ENCODE assay signal across 20 mouse cellular contexts in the genomic region with DNA sequence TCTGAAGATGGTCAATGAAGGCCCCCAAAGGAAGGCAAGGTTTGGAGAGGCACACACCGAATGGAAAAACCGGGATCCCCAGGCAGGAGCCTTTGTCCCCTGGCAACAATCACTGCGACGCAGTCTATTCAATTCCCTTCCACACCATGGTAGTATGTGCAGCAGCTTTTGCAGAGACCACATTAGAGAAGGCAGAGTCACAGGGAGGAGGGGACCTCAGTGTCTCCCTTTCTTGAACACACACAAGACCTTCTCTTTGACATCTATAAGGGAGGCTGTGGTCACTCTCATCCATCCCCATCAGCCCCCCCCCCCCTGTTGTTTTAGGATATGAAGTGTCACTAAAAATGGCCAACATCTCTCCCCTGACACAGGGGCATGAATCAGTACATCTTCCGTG. TPM values are rescaled to one million over a fixed set of nuclear protein-coding genes. Genes with fewer than 3 reads are reported as not detected.
DNase-seq lines count a peak whose midpoint lies in the region; ATAC-seq and TF ChIP-seq lines count a peak whose summit lies in the region.
"Had no signal": no experiment of that assay in that cellular context is flagged by ENCODE, and none has a peak within 500 bp of the region (broad histone marks: within the 10 kb centered on the region; RNA-seq: fewer than 3 reads in every experiment).

No protein-coding gene starts in this region.

- 67% methylated on average over 5 of the region's 5 CpGs for WGBS in hindbrain, embryonic 10.5 days
- WGBS in hindbrain, postnatal 0 days = 33% methylated on average over 5 of the region's 5 CpGs
- 29% methylated on average over 5 of the region's 5 CpGs for WGBS in forebrain, embryonic 13.5 days
- WGBS in hindbrain, embryonic 14.5 days = 27% methylated on average over 5 of the region's 5 CpGs
- 49% methylated on average over 5 of the region's 5 CpGs for WGBS in midbrain, postnatal 0 days

- H3K9me3 ChIP-seq in hindbrain, embryonic 10.5 days = 0 out of 2 replicates have a peak, but pooled peaks cover 2% of the 10 kb centered on the region
- H3K9me3 ChIP-seq in hindbrain, postnatal 0 days (ENCODE audit: low read length) = no peaks in the 10 kb centered on the region
- no peaks in the 10 kb centered on the region for H3K9me3 ChIP-seq in forebrain, embryonic 13.5 days (replicated peaks)
- no peaks in the 10 kb centered on the region for H3K9me3 ChIP-seq in hindbrain, embryonic 14.5 days (ENCODE audit: control insufficient read depth, low read length)
- H3K9me3 ChIP-seq in midbrain, postnatal 0 days (ENCODE audit: low read length) = no peaks in the 10 kb centered on the region
- H3K9me3 ChIP-seq: limb, embryonic 15.5 days had no signal

- TF ChIP-seq CTCF in hindbrain, postnatal 0 days (IDR thresholded peaks at IDR 0.05; ENCODE audit: low read depth) = no peak
- no peak for TF ChIP-seq CTCF in midbrain, postnatal 0 days (IDR thresholded peaks at IDR 0.05)

- H3K27me3 ChIP-seq in hindbrain, embryonic 10.5 days (ENCODE audit: insufficient read depth, poor library complexity, severe bottlenecking) = no peaks in the 10 kb centered on the region
- no peaks in the 10 kb centered on the region for H3K27me3 ChIP-seq in hindbrain, postnatal 0 days (ENCODE audit: insufficient read depth, low read length)
- no peaks in the 10 kb centered on the region for H3K27me3 ChIP-seq in forebrain, embryonic 13.5 days
- no peaks in the 10 kb centered on the region for H3K27me3 ChIP-seq in hindbrain, embryonic 14.5 days (ENCODE audit: control insufficient read depth, insufficient read depth, low read length)
- H3K27me3 ChIP-seq in midbrain, postnatal 0 days (ENCODE audit: insufficient read depth, low read length) = no peaks in the 10 kb centered on the region
- H3K27me3 ChIP-seq: limb, embryonic 15.5 days had no signal

- DNase-seq in hindbrain, embryonic 10.5 days (ENCODE audit: low spot score) = no peak
- DNase-seq in hindbrain, postnatal 0 days (ENCODE audit: low spot score) = no peak
- DNase-seq in hindbrain, embryonic 14.5 days (ENCODE audit: low spot score) = no peak
- DNase-seq in midbrain, postnatal 0 days (ENCODE audit: low spot score) = no peak
- DNase-seq in adrenal gland, postnatal 4 days (ENCODE audit: low spot score in 2 of 2) = no peak
- DNase-seq in kidney, postnatal 36 days = no peak
- no peak for DNase-seq in adrenal gland, adult (ENCODE audit: inconsistent age in 2 of 2, low spot score in 1 of 2)
- DNase-seq: adrenal gland, adult 2 months; cerebellum, adult 2 months; gastrocnemius, postnatal 25 days; heart, postnatal 10 days; lung, postnatal 14 days; thymus, postnatal 4 days had no signal

- ATAC-seq in hindbrain, postnatal 0 days = no peak
- ATAC-seq in forebrain, embryonic 13.5 days = peak; percentile 22; the same call in 1 of the 2 replicates
- peak; percentile 29; the same call in 1 of the 2 replicates for ATAC-seq in hindbrain, embryonic 14.5 days (ENCODE audit: low FRiP score)
- ATAC-seq in midbrain, postnatal 0 days (ENCODE audit: low FRiP score) = no peak
- ATAC-seq: CD4-positive, CD25-positive, alpha-beta regulatory T cell, adult 4 months; intestine, embryonic 16.5 days had no signal

- peak overlapping the region; percentile 72 for H3K27ac ChIP-seq in hindbrain, embryonic 10.5 days
- no peak overlapping the region for H3K27ac ChIP-seq in hindbrain, postnatal 0 days
- peak overlapping the region; percentile 78 for H3K27ac ChIP-seq in forebrain, embryonic 13.5 days
- peak overlapping the region; percentile 73 for H3K27ac ChIP-seq in hindbrain, embryonic 14.5 days
- 0 out of 2 replicates have a peak overlapping the region, but pooled peaks have one; percentile 43 for H3K27ac ChIP-seq in midbrain, postnatal 0 days (ENCODE audit: low read depth, low read length)
- H3K27ac ChIP-seq: limb, embryonic 15.5 days had no signal

- no peak overlapping the region for H3K4me3 ChIP-seq in hindbrain, embryonic 10.5 days
- no peak overlapping the region for H3K4me3 ChIP-seq in hindbrain, postnatal 0 days (ENCODE audit: low read length)
- H3K4me3 ChIP-seq in forebrain, embryonic 13.5 days = no peak overlapping the region
- H3K4me3 ChIP-seq in hindbrain, embryonic 14.5 days (replicated peaks; ENCODE audit: low read length) = no peak overlapping the region
- H3K4me3 ChIP-seq in midbrain, postnatal 0 days (ENCODE audit: low read depth, low read length) = no peak overlapping the region
- H3K4me3 ChIP-seq: erythroblast, embryonic 14.5 days; limb, embryonic 15.5 days had no signal

- H3K4me1 ChIP-seq in hindbrain, embryonic 10.5 days (replicated peaks) = peaks cover 23% of the 10 kb centered on the region
- peaks cover 17% of the 10 kb centered on the region for H3K4me1 ChIP-seq in hindbrain, postnatal 0 days (ENCODE audit: insufficient read depth, low read length)
- H3K4me1 ChIP-seq in forebrain, embryonic 13.5 days = peaks cover 33% of the 10 kb centered on the region
- H3K4me1 ChIP-seq in hindbrain, embryonic 14.5 days (replicated peaks; ENCODE audit: control insufficient read depth, insufficient read depth, low read length) = peaks cover 27% of the 10 kb centered on the region
- H3K4me1 ChIP-seq in midbrain, postnatal 0 days (ENCODE audit: insufficient read depth, low read length) = no peaks in the 10 kb centered on the region

- H3K36me3 ChIP-seq in hindbrain, embryonic 10.5 days = no peaks in the 10 kb centered on the region
- H3K36me3 ChIP-seq in hindbrain, postnatal 0 days (ENCODE audit: insufficient read depth, low read length) = no peaks in the 10 kb centered on the region
- H3K36me3 ChIP-seq in forebrain, embryonic 13.5 days (ENCODE audit: poor library complexity, severe bottlenecking) = no peaks in the 10 kb centered on the region
- no peaks in the 10 kb centered on the region for H3K36me3 ChIP-seq in hindbrain, embryonic 14.5 days (replicated peaks; ENCODE audit: control insufficient read depth, insufficient read depth)
- H3K36me3 ChIP-seq in midbrain, postnatal 0 days (ENCODE audit: insufficient read depth, low read length) = no peaks in the 10 kb centered on the region
- H3K36me3 ChIP-seq: G1E; limb, embryonic 15.5 days had no signal

- no peak overlapping the region for H3K4me2 ChIP-seq in hindbrain, postnatal 0 days (ENCODE audit: low read depth, low read length)
- H3K4me2 ChIP-seq in forebrain, embryonic 13.5 days = peak overlapping the region; percentile 16; the same call in 1 of the 2 replicates
- peak overlapping the region; percentile 30 for H3K4me2 ChIP-seq in hindbrain, embryonic 14.5 days (replicated peaks)
- no peak overlapping the region for H3K4me2 ChIP-seq in midbrain, postnatal 0 days (ENCODE audit: low read depth, low read length, poor library complexity, severe bottlenecking)

- no peak overlapping the region for H3K9ac ChIP-seq in hindbrain, postnatal 0 days (replicated peaks; ENCODE audit: low read length)
- H3K9ac ChIP-seq in forebrain, embryonic 13.5 days = no peak overlapping the region
- H3K9ac ChIP-seq in hindbrain, embryonic 14.5 days = peak overlapping the region; percentile 32
- no peak overlapping the region for H3K9ac ChIP-seq in midbrain, postnatal 0 days (replicated peaks; ENCODE audit: low read length, poor library complexity, severe bottlenecking)
- H3K9ac ChIP-seq: limb, embryonic 15.5 days had no signal

RNA-seq across cellular contexts. Expression of a gene that starts 39.2 kb away (rescaled TPM):
- polyA plus RNA-seq in hindbrain, embryonic 10.5 days (2016; fragmentation: Nextera tagmentation; extraction: Ambion mirVana) = 12.2 and 17.5 TPM in 2 replicates
- 27.8 and 38.6 TPM in 2 replicates for total RNA-seq in hindbrain, postnatal 0 days (2014; rRNA removed)
- 9.8 and 10.0 TPM in 2 replicates for polyA plus RNA-seq in hindbrain, postnatal 0 days (2015; fragmentation: Nextera tagmentation; extraction: Ambion mirVana)
- 9.7 and 16.4 TPM in 2 replicates for polyA plus RNA-seq in forebrain, embryonic 13.5 days (2015; fragmentation: Nextera tagmentation; extraction: Ambion mirVana)
- polyA plus RNA-seq in hindbrain, embryonic 14.5 days (2014; fragmentation: Nextera tagmentation; extraction: Ambion mirVana) = 8.5 and 10.4 TPM in 2 replicates
- 17.4 and 20.1 TPM in 2 replicates for total RNA-seq in midbrain, postnatal 0 days (2014; rRNA removed)
- 13.5 and 16.2 TPM in 2 replicates for polyA plus RNA-seq in midbrain, postnatal 0 days (2015; fragmentation: Nextera tagmentation; extraction: Ambion mirVana)
- 10 to 100 TPM in 1 of 2 experiments, 1 to 10 TPM in 1; 8.5 to 14.8 TPM for total RNA-seq in adrenal gland, postnatal 4 days (2021)
- total RNA-seq: megakaryocyte-erythroid progenitor cell, adult 5-6 weeks had no signal
- polyA plus RNA-seq: erythroblast, embryonic 14.5 days; G1E had no signal

Comparison
In these comparisons a context has a peak if more than half of its experiments do, and no peak if none do; other contexts are left out.
1. ATAC-seq: peak in forebrain, embryonic 13.5 days (single experiment) and hindbrain, embryonic 14.5 days (single experiment); none in hindbrain, postnatal 0 days (single experiment) and midbrain, postnatal 0 days (single experiment).
2. H3K4me2 ChIP-seq: peak in forebrain, embryonic 13.5 days (single experiment) and hindbrain, embryonic 14.5 days (single experiment); none in hindbrain, postnatal 0 days (single experiment) and midbrain, postnatal 0 days (single experiment).